Mouse (Mus musculus) B cell, adult (primary cell): ENCODE results near the gene Manbal. TPM values are rescaled to one million over a fixed set of nuclear protein-coding genes. Genes with fewer than 3 reads are reported as not detected.

Experiments used
- total RNA-seq: library from RNA; stranded (reverse); gene quantifications from 4 replicates; pipeline ENCODE4 v1.2.4, GENCODE M21; 2023; ENCODE audit not compliant: inconsistent age

The Manbal gene
- total RNA-seq, result 16.8 to 22.1 TPM (median 21.1 TPM) in 4 replicates

DNA sequence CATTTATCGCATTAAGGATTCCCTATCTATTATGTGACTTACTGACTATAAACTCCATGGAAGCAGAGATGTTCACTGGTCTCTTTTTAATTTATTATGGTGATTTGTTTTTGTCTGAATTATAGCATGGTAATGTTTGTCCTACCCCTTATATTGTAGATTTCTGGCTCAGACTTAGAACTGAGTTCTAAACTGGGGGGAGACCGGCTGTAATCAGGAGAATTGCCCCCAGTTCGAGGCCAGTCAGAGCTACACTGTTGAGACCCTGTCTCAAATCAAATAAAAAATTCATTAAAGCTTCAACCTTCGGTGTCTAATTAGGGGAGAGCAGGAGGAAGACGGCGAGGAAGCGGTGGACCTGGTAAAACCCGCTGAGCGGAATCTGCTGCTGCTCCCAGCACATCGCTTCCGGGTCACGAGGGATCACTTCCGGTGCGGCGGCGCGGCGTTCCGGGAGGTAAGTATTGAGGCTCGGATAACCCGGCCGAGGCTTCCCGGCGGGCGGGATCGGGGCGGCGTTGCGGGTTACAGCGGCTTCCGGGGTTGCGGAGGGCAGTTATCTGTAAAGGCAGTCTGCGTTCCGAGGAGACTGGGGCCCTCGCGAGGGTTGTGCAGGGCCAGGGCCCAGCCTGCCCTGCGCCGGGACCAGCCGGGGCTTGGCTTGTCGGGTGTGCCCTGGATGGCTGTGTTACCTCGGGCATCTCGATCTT lies at the start of gene Manbal:
Gene Manbal (plus strand): TSS at position 411 of the 710 bp plus-strand sequence.

DNA sequence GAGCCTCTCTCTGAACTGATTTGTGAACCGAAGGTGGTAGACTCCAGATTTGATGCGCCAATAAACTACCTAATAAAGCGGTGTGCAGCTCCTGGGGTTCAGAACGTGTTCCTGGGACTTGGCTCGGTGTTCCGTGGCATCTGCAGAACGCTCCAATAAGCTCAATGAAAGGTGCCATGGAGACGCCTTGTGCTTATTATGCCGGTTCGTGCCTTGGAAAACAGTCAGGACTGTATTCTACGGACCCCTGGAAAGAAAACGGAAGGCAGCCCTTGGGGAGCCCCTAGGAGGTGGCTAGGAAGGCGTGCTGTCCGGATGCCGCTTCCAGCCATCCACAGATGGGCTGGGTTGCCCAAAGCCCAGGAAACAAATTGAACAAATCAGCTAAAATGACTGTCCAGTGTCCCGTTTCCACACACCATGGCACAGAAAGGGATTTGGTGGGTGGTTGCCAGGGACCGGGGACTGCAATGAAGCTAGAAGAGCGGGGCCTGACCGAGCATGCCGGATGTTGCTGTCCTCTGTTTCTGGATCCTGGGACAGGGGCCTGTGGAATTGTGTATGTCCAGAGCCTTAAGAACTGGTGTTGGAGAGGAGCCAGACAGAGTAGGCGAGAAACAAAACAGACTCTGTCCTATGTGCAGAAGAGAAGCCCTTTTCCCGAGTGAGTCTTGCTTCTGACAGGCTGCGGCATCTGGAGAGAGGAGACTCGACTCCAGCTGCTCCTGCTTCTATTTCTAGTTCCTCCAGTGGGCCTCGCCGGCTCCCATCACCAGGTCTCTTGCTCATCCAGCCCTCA lies 19.8 kb upstream of the Manbal start, which contains the start of gene Ghrh:
Gene Ghrh (minus strand): TSS at position 146 of the 799 bp plus-strand sequence.

DNA sequence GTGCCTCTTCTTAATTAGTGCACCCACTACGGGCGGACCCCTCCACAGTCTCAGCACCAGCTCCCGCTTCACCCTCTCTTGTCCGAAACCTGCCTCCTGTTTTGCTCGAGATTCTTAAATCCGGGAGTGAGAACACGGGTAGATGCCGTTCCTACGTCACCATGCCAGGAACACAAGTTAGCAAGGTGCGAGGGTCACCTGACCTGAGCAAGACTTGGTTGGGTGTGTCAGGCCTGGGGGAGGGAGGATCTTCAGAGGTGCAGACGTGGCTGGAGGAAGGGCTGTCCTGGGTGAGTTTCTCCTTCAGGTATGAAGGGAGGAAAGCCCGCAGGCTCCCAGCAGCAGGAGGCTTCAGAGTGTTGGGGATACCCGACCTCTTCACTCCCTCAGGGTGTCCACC lies 50.8 kb downstream of the Manbal start, which contains the start of gene Src:
Gene Src (plus strand): TSS at position 239 of the 400 bp plus-strand sequence.

Other genes starting within 250 kb of the Manbal start
- gene Samhd1, start 232.3 kb upstream of the Manbal start, total RNA-seq, result 476 to 530 TPM (median 508 TPM) in 4 replicates
- 16.1 to 21.2 TPM (median 18.4 TPM) in 4 replicates for gene Rbl1, start 163.1 kb upstream of the Manbal start, total RNA-seq
- gene Rpn2, start 88.6 kb upstream of the Manbal start, total RNA-seq, result 109 to 123 TPM (median 112 TPM) in 4 replicates
- 0.30 to 0.74 TPM (median 0.50 TPM) in 4 replicates for gene Mroh8, start 88.0 kb upstream of the Manbal start, total RNA-seq
- gene Ghrh, start 20.1 kb upstream of the Manbal start, total RNA-seq, result not detected in 4 replicates
- gene Src, start 50.9 kb downstream of the Manbal start, total RNA-seq, result 1.5 to 2.1 TPM (median 1.8 TPM) in 4 replicates
- gene Nnat, start 192.5 kb downstream of the Manbal start, total RNA-seq, result not detected in 4 replicates
- gene Blcap, start 203.7 kb downstream of the Manbal start, total RNA-seq, result 25.8 to 31.4 TPM (median 29.7 TPM) in 4 replicates